Mouse (Mus musculus) heart, adult 2 months (tissue): ENCODE measurements around the gene Rasgrf1.

Experiments
- CTCF ChIP-seq: fragments of 200-600 bp; IDR thresholded peaks from 2 replicates; pipeline ENCODE4 v1.8.1; 2022; ENCODE audit warnings: antibody characterized with exemption, mild to moderate bottlenecking, moderate library complexity
- EP300 ChIP-seq: fragments of 200-500 bp; IDR thresholded peaks from 2 replicates; pipeline ENCODE4 v1.6.1; 2011; ENCODE audit warnings: low read depth, low read length, control low read depth; ENCODE audit not compliant: insufficient read depth
- POLR2A ChIP-seq: fragments of 200-500 bp; IDR thresholded peaks from 2 replicates; pipeline ENCODE4 v1.6.1; 2011; ENCODE audit warnings: mild to moderate bottlenecking, low read depth, low read length, control low read depth; ENCODE audit not compliant: insufficient read depth

- TF ChIP-seq CTCF (no peak), EP300 (no peak), POLR2A (no peak)
These were observed 104.9 kb downstream of the Rasgrf1 start for GRCm38 (mm10) chr9:90014649-90015048.
